Mouse (Mus musculus) thymus, adult 2 months (tissue): ENCODE results near the gene Bcas3. TPM values are rescaled to one million over a fixed set of nuclear protein-coding genes. Genes with fewer than 3 reads are reported as not detected.

Source experiments
- DNase-seq: peaks from one replicate; pipeline ENCODE4 v3.0.0; 2021
- H3K27ac ChIP-seq: fragments of 200-500 bp; 2 replicates; pipeline ENCODE4 v1.5.1; 2012; ENCODE audit warnings: low read length, control low read depth; ENCODE audit not compliant: control insufficient read depth, insufficient read depth
- H3K27me3 ChIP-seq: fragments of 200-500 bp; 2 replicates; pipeline ENCODE4 v1.6.1; 2012; ENCODE audit warnings: mild to moderate bottlenecking, low read length, moderate library complexity, mixed read lengths; ENCODE audit not compliant: control insufficient read depth, insufficient read depth
- H3K36me3 ChIP-seq: fragments of 200-500 bp; 2 replicates; pipeline ENCODE4 v1.6.1; 2012; ENCODE audit warnings: mild to moderate bottlenecking, low read length, moderate library complexity; ENCODE audit not compliant: control insufficient read depth, insufficient read depth
- H3K4me1 ChIP-seq: fragments of 200-500 bp; replicated peaks from 2 replicates; pipeline ENCODE4 v1.6.1; 2012; ENCODE audit warnings: low read length; ENCODE audit not compliant: control insufficient read depth, insufficient read depth
- H3K4me3 ChIP-seq: fragments of 200-500 bp; 2 replicates; pipeline ENCODE4 v1.5.1; 2012; ENCODE audit warnings: mild to moderate bottlenecking, low read length, control low read depth, moderate library complexity; ENCODE audit not compliant: control insufficient read depth, insufficient read depth
- CTCF ChIP-seq: fragments of 200-500 bp; IDR thresholded peaks from 2 replicates; pipeline ENCODE4 v1.5.1; 2012; ENCODE audit warnings: mild to moderate bottlenecking, control low read depth, low read length, moderate library complexity, borderline replicate concordance; ENCODE audit not compliant: control insufficient read depth, poor library complexity, insufficient read depth; ENCODE audit errors: extremely low read depth
- POLR2A ChIP-seq: fragments of 200-500 bp; IDR thresholded peaks from 2 replicates; pipeline ENCODE4 v1.6.1; 2012; ENCODE audit warnings: mild to moderate bottlenecking, low read length, control low read depth, moderate library complexity; ENCODE audit not compliant: control insufficient read depth, poor library complexity, insufficient read depth; ENCODE audit errors: extremely low read depth
- WGBS: fragments of 180-500 bp; shearing (Covaris S2); methylation state at CpG from one replicate; pipeline ENCODE4 v1.1.7; 2018; 5-methylcytosine and 5-hydroxymethylcytosine counted together
- polyA plus RNA-seq: library from polyadenylated mRNA; depleted of rRNA; stranded (reverse); fragments of >200 nt; gene quantifications from 2 replicates; pipeline ENCODE4 v1.2.3, GENCODE M21; 2012; rRNA removed

Gene Bcas3
- polyA plus RNA-seq, result 42.5 and 49.4 TPM in 2 replicates

DNA sequence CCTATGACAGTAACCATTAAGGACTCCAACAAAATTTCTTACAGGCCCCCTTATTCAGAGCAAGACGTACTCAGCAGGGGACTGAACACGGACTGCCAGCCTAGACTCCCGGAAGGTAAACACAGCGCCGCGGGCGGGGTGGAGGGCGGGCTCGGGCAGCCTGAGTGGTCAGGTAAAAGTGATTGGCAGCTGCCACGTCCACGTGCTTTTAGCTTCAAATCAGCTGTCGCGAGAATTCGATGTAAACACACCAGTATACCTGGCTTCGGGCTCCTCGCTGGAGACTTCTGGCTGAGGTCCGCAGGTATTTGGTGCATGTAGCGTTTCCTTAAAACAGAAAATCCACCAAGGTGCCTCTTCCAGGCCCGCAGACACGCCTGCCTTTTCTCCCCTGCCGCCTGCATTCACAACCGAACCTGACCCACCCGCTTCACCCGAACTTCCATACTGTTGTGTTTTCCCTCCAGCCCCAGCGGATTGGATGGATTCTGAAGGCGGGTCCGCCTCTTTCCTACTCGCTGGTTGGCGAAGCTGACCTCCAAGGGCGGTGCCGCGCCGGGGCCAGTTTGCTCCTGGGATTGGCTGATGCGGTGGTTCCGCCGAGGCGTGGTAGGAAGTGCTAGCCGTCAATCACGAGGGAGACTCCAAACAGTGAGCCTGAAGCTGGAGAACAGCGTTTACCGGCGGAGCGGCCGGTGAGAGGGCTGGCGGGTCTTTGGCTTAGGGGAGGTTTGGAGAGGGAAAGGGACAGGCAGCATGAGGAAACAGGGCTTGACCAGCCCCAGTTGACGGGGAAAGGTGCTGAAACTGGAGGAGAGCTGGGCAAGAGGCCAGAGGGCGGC lies at the start of gene Bcas3:
Bcas3 (plus strand) TSS at position 629 of the 842 bp plus-strand sequence.
- Histone ChIP-seq H3K27me3 (no peaks in the 10 kb centered on the region), H3K4me3 (peak within 1 kb of the TSS; percentile 78), H3K36me3 (no peaks in the 10 kb centered on the region), H3K4me1 (no peaks in the 10 kb centered on the region), H3K27ac (peak within 1 kb of the TSS; percentile 72)
- under 1% methylated on average over 47 of the region's 47 CpGs for WGBS
- DNase-seq, result peak; percentile 99
- peak; percentile 97 for TF ChIP-seq POLR2A
- peak; percentile 74; the same call in 1 of the 2 replicates for TF ChIP-seq CTCF

GRCm38 (mm10) chr11:85306577-85307260 lies 46.2 kb upstream of the Bcas3 start:
- H3K36me3 ChIP-seq, result no peaks in the 10 kb centered on the region
- TF ChIP-seq CTCF (no peak), POLR2A (no peak)
- no peak overlapping the region for H3K27ac ChIP-seq
- H3K27me3 ChIP-seq, result no peaks in the 10 kb centered on the region
- 0 out of 2 replicates have a peak, but pooled peaks cover 2% of the 10 kb centered on the region for H3K4me1 ChIP-seq
- DNase-seq, result no peak
- no peak overlapping the region for H3K4me3 ChIP-seq
- WGBS, result 71% methylated on average over 4 of the region's 4 CpGs

GRCm38 (mm10) chr11:85308799-85309198 lies 44.2 kb upstream of the Bcas3 start:
- TF ChIP-seq CTCF, result no peak
- no peak for TF ChIP-seq POLR2A
- Histone ChIP-seq H3K27ac (no peak overlapping the region), H3K36me3 (no peaks in the 10 kb centered on the region), H3K4me3 (no peak overlapping the region), H3K27me3 (no peaks in the 10 kb centered on the region), H3K4me1 (peaks cover 5% of the 10 kb centered on the region)
- DNase-seq, result no peak
- WGBS, result 71% methylated on average over 2 of the region's 2 CpGs

GRCm38 (mm10) chr11:85310407-85310712 lies 42.6 kb upstream of the Bcas3 start:
- Histone ChIP-seq H3K36me3 (no peaks in the 10 kb centered on the region), H3K4me3 (peak overlapping the region; percentile 75), H3K27me3 (no peaks in the 10 kb centered on the region), H3K4me1 (peaks cover 5% of the 10 kb centered on the region), H3K27ac (peak overlapping the region; percentile 59)
- 3% methylated on average over 15 of the region's 15 CpGs for WGBS
- TF ChIP-seq POLR2A, result no peak
- no peak for TF ChIP-seq CTCF
- DNase-seq, result no peak

- peak; percentile 91 for TF ChIP-seq POLR2A
- peak; percentile 55 for TF ChIP-seq CTCF
- Histone ChIP-seq H3K36me3 (no peaks in the 10 kb centered on the region), H3K4me3 (peak within 1 kb of the TSS; percentile 87), H3K4me1 (peaks cover 5% of the 10 kb centered on the region), H3K27ac (peak within 1 kb of the TSS; percentile 66), H3K27me3 (no peaks in the 10 kb centered on the region)
- DNase-seq, result peak; percentile 96
- under 1% methylated on average over 78 of the region's 78 CpGs for WGBS
These were observed 42.0 kb upstream of the Bcas3 start, which contains the start of gene Ppm1d for GRCm38 (mm10) chr11:85310713-85311574. Gene Ppm1d (plus strand): TSS chr11:85311244.

DNA sequence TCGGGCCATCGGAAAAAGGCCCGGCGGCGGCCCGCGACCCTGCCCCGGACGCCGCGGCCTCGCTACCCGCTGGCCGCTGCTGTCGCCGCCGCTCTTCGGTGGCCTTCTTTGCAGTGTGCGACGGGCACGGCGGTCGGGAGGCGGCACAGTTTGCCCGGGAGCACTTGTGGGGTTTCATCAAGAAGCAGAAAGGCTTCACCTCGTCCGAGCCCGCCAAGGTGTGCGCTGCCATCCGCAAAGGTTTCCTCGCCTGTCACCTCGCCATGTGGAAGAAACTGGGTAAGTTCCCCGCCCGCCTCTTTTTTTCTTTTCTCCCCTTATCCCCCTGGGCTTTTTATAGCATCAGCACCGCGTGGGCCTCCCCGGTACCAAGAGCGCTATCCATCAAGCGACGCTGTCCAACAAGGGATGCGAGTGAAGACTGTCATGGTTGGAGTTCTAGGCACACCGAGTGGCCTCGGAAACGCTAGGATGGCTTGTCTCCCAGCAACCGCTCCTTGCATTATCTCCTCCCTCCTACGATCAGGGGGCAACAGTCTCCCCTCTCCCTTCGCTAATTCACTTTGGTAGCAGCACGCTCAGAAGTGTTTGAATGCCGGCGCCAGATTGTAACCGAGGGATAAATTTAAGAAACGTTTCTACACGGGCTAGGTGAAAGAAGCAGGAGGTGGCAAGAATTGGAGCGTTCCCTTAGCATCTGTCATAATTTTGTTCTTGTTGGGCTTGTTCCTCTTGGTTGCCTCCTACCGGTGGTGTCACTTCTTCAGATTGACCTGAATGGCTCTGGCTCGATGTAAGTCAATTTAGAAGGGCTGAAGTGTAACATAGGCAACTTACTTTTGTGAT lies 41.1 kb upstream of the Bcas3 start:
- peak overlapping the region; percentile 66 for H3K27ac ChIP-seq
- H3K4me1 ChIP-seq, result peaks cover 5% of the 10 kb centered on the region
- peak; percentile 68 for DNase-seq
- H3K27me3 ChIP-seq, result no peaks in the 10 kb centered on the region
- no peak for TF ChIP-seq CTCF
- TF ChIP-seq POLR2A, result no peak
- peak overlapping the region; percentile 87 for H3K4me3 ChIP-seq
- no peaks in the 10 kb centered on the region for H3K36me3 ChIP-seq
- under 1% methylated on average over 56 of the region's 56 CpGs for WGBS
